Mouse (Mus musculus) stomach, postnatal 0 days (tissue): ENCODE measurements around the gene Dgki.

Experiments
- CTCF ChIP-seq: IDR thresholded peaks from 2 replicates; pipeline ENCODE4 v1.5.1; 2016; ENCODE audit warnings: antibody characterized with exemption, low read depth, mild to moderate bottlenecking, moderate library complexity
- EP300 ChIP-seq: optimal IDR thresholded peaks from 2 replicates; pipeline ENCODE3; 2016; ENCODE audit warnings: antibody characterized with exemption

DNA sequence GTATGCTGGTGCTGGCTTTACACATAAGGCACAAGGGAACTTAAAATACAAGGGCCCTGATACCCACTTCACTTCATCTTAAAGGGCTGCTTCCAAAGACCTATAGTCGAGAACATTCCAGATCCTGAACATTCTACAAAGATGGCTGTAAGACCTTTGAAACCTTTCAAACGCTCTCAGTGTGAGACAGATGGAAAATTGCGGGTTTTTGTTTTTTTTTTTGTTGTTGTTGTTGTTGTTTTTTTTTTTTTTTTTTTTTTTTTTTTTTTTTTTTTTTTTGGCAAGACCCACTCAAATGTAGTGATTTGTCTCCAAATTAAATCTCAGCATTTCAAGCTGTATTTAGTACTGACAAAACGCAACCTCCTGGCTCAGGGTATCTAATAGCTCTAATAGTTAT is 32.0 kb downstream of the Dgki start:
- TF ChIP-seq CTCF (no peak), EP300 (no peak)
